Mouse (Mus musculus) olfactory bulb, adult 2 months (tissue): ENCODE data around the gene Ankrd31.

Source experiments
- CTCF ChIP-seq: fragments of 200-500 bp; IDR thresholded peaks from 2 replicates; pipeline ENCODE4 v1.5.1; 2012; ENCODE audit warnings: low read depth, mild to moderate bottlenecking, low read length, moderate library complexity; ENCODE audit not compliant: insufficient read depth
- POLR2A ChIP-seq: fragments of 200-500 bp; IDR thresholded peaks from 2 replicates; pipeline ENCODE4 v1.6.1; 2012; ENCODE audit warnings: mild to moderate bottlenecking, low read depth, low read length, moderate library complexity; ENCODE audit not compliant: insufficient read depth

- TF ChIP-seq POLR2A (no peak), CTCF (no peak)
These were observed 184.7 kb downstream of the Ankrd31 start for GRCm38 (mm10) chr13:96932745-96933144.
